Mouse (Mus musculus) heart, embryonic 11.5 days (tissue): Measurements from ENCODE around the gene Fbxw15. TPM values are rescaled to one million over a fixed set of nuclear protein-coding genes. Genes with fewer than 3 reads are reported as not detected.
"Not testable (repeated sequence)": the region's sequence is repeated elsewhere in the genome, so short reads cannot be mapped to it uniquely, and the experiment has no call there.

Experiments
- ATAC-seq: fragments of 200-750 bp; cut with Nextera tagmentation; replicated peaks from 2 replicates; pipeline ENCODE4 v1.8.0; 2017; ENCODE audit warnings: moderate library complexity; ENCODE audit not compliant: insufficient number of reproducible peaks, low FRiP score, low TSS enrichment
- H3K27ac ChIP-seq: fragments of 300-500 bp; sonication (generic); 2 replicates; pipeline ENCODE4 v1.5.1; 2014; ENCODE audit warnings: mild to moderate bottlenecking, low read depth, low read length
- H3K27me3 ChIP-seq: fragments of 300-500 bp; sonication (generic); 2 replicates; pipeline ENCODE4 v1.6.1; 2014; ENCODE audit warnings: mild to moderate bottlenecking, low read length, mixed read lengths; ENCODE audit not compliant: control insufficient read depth, insufficient read depth
- H3K36me3 ChIP-seq: fragments of 300-500 bp; sonication (generic); 2 replicates; pipeline ENCODE4 v1.6.1; 2014; ENCODE audit warnings: mild to moderate bottlenecking, low read length, moderate library complexity, mixed read lengths; ENCODE audit not compliant: control insufficient read depth, insufficient read depth
- H3K4me1 ChIP-seq: fragments of 300-500 bp; sonication (generic); 2 replicates; pipeline ENCODE4 v1.6.1; 2014; ENCODE audit warnings: low read length; ENCODE audit not compliant: control insufficient read depth, insufficient read depth
- H3K4me2 ChIP-seq: fragments of 300-500 bp; sonication (generic); 2 replicates; pipeline ENCODE4 v1.6.1; 2014; ENCODE audit warnings: mild to moderate bottlenecking, moderate library complexity
- H3K4me3 ChIP-seq: fragments of 300-500 bp; sonication (generic); 2 replicates; pipeline ENCODE4 v1.5.1; 2014; ENCODE audit warnings: low read depth, low read length
- H3K9ac ChIP-seq: fragments of 300-500 bp; sonication (generic); 2 replicates; pipeline ENCODE4 v1.6.1; 2014; ENCODE audit warnings: mild to moderate bottlenecking, low read depth, low read length, moderate library complexity
- H3K9me3 ChIP-seq: fragments of 300-500 bp; sonication (generic); replicated peaks from 2 replicates; pipeline ENCODE4 v1.6.1; 2016; ENCODE audit warnings: low read length; ENCODE audit not compliant: control insufficient read depth
- WGBS: fragments of 180-500 bp; shearing (Covaris S2); extraction: QIAGEN DNeasy Blood & Tissue Kit; methylation state at CpG from one replicate; pipeline ENCODE4 v1.1.7; 2014; ENCODE audit not compliant: insufficient replicate concordance; 5-methylcytosine and 5-hydroxymethylcytosine counted together
- polyA plus RNA-seq: library from polyadenylated mRNA; unstranded; fragments of >200 nt; fragmentation: Nextera tagmentation; extraction: Ambion mirVana; gene quantifications from 2 replicates; pipeline ENCODE4 v1.2.1, GENCODE M21; 2014

The Fbxw15 gene
- polyA plus RNA-seq, result not detected in 2 replicates

DNA sequence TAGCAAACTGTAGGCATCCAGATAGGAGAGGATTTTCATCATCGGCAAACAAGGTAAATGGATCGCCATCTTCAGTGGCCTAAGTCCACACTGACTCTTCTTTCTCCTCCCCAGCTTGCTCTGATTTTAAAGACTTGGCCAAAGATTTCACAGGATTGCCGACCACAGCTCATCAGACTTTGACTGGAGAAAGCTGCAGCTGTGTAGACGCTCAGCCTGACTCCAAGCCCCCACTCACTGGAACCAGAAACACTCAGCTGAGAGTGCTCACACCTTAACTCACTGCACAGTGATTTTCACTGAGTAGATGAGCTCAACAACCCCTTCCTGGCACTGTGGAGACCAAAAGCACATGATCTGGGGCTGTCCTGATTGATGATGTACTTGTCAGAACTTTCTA is at the start of gene Fbxw15:
Gene Fbxw15 (minus strand): TSS at position 101 of the 400 bp plus-strand sequence.
- not testable (repeated sequence) for H3K4me1 ChIP-seq, H3K9ac ChIP-seq, H3K27ac ChIP-seq, ATAC-seq, H3K36me3 ChIP-seq, H3K4me2 ChIP-seq, H3K4me3 ChIP-seq, H3K9me3 ChIP-seq, H3K27me3 ChIP-seq
- 85% methylated on average over 4 of the region's 4 CpGs for WGBS

DNA sequence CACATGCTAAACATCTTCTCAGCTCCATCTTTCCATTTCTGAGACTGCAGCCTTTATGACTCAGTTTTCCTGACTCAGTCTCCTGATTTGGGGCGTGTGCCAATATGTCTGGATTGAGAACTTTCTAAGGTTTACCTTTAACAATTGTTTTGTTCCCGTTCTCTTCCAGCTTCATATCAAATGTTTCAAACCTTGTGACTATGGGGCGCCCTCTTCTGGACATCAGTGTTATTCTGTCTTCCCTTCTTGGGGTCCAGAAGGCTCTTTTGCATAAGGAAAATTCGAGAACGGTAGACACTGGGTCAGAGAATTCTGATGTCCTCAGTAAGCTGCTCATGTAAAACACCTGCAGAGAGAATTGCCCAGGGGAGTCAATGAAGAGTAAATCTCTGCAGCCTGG is 38.8 kb upstream of the Fbxw15 start:
- H3K4me2 ChIP-seq, H3K4me3 ChIP-seq, H3K27me3 ChIP-seq, H3K9ac ChIP-seq, H3K27ac ChIP-seq, H3K36me3 ChIP-seq, H3K9me3 ChIP-seq, H3K4me1 ChIP-seq, ATAC-seq: not testable (repeated sequence)
- 36% methylated on average over 5 of the region's 5 CpGs for WGBS

DNA sequence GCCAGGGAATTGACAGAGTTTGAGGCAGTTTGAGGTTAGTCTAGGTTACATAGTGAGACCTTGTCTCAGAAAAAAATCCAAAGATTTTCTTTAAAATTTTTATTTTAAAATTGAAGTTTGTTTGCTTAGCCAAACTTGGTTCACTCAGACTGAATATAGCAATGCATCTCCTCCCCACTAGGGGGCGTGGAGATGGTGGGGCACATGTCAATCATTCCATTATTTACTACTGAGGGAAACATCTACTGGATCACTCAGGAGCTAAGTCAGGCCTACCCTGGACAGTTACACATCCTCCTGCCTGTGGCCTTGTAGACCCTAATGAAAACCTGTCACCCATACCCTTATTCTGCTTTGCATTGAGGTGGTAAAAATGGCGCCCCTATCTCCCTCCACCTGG is 34.1 kb upstream of the Fbxw15 start:
- ATAC-seq, H3K27me3 ChIP-seq, H3K36me3 ChIP-seq, H3K4me1 ChIP-seq, H3K9me3 ChIP-seq, H3K4me2 ChIP-seq, H3K4me3 ChIP-seq, H3K27ac ChIP-seq, H3K9ac ChIP-seq: not testable (repeated sequence)
- WGBS, result 52% methylated on average over 2 of the region's 2 CpGs

DNA sequence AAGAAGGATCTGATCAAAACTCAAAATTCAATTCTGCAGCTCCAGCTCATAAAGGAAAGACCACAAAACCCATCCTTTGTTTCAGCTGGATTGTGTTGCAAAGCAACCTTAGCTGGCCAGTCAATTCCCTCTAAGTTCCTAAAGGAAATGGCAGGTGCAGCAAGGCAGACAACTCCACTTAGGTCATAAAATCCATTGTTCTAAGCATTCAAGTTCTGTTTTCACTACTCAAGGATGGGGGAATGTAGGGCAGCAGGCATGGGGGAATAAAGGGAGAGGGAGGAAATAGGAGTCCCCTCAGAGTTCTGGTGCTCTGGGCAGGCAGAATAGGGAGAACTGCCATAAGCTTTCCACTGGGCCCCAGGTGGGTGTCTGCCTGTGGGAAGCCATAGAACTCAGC is 29.2 kb upstream of the Fbxw15 start:
- ATAC-seq, result no peak
- H3K27ac ChIP-seq, result no peak overlapping the region
- H3K9ac ChIP-seq, result no peak overlapping the region
- no peaks in the 10 kb centered on the region for H3K27me3 ChIP-seq
- H3K9me3 ChIP-seq, result peaks cover 3% of the 10 kb centered on the region; the same call in 1 of the 2 replicates
- no peaks in the 10 kb centered on the region for H3K4me1 ChIP-seq
- H3K4me2 ChIP-seq, result no peak overlapping the region
- H3K4me3 ChIP-seq, result no peak overlapping the region
- H3K36me3 ChIP-seq, result no peaks in the 10 kb centered on the region

DNA sequence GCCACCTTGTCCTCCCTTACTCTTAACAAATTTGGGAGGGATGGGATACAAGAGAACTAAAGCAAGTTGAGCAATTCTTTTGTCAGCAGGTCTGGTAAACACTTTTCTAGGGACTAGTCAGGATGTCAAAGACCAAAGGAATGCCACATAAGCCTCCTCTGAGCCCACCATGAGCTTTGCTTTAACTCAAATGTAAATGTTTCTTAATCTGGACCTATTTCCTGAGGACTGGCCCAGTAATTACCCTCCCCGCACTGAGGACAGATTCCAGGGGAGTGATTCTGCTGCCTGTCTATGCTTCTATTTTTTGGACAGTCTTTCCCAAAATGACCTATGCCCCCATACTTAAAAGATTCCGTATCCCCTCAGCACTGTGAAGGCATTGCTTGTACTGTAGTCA is 26.8 kb upstream of the Fbxw15 start:
- Histone ChIP-seq H3K9ac (no peak overlapping the region), H3K4me3 (no peak overlapping the region), H3K27ac (no peak overlapping the region), H3K36me3 (no peaks in the 10 kb centered on the region), H3K4me2 (no peak overlapping the region), H3K4me1 (no peaks in the 10 kb centered on the region), H3K9me3 (peaks cover 3% of the 10 kb centered on the region; the same call in 1 of the 2 replicates), H3K27me3 (no peaks in the 10 kb centered on the region)
- 78% methylated on average over 2 of the region's 2 CpGs for WGBS
- no peak for ATAC-seq

DNA sequence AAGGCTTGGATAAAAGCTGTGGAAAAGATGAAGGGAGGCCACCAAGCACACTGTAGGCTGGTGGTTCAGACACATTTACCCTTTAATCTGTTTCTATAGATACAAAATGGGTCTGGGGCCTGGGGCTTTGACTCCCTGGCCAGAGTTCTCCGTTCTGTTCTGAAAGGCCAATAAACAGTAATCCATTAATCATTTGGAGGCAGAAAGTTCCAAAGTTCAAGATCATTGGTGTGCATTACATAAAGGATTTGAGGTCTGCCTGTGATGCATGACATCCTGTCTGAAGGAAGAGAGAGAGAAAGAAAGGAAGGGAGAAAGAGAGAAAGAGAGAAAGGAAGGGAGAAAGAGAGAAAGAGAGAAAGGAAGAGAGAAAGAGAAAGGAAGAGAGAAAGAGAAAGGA is 2.5 kb downstream of the Fbxw15 start:
- Histone ChIP-seq H3K36me3 (no peaks in the 10 kb centered on the region), H3K4me2 (no peak overlapping the region), H3K27ac (no peak overlapping the region), H3K4me1 (no peaks in the 10 kb centered on the region), H3K27me3 (no peaks in the 10 kb centered on the region), H3K9me3 (no peaks in the 10 kb centered on the region), H3K4me3 (no peak overlapping the region), H3K9ac (no peak overlapping the region)
- WGBS, result 65% methylated on average over 1 of the region's 1 CpGs
- ATAC-seq, result no peak

DNA sequence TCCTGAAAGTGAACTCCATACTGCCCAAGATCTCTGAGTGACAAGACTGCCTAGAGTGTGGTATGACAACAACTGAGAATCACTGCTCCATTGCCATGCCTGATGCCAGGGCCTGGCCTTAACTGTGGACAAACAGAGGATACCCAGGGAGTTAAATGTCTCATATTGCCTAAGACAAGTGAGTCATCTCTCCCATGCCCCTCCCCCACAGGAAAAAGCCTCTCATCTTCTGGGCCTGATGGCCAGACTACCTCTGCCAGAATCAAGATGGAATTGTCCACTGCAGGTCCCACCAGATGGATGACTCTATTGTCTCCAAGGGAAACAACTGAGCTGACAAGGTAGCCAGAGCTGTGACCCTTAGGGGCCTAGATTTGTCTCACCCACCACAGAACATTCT is 6.0 kb downstream of the Fbxw15 start:
- H3K27ac ChIP-seq, H3K9ac ChIP-seq, H3K4me3 ChIP-seq, H3K36me3 ChIP-seq, H3K9me3 ChIP-seq, H3K27me3 ChIP-seq, ATAC-seq, H3K4me1 ChIP-seq, H3K4me2 ChIP-seq: not testable (repeated sequence)

DNA sequence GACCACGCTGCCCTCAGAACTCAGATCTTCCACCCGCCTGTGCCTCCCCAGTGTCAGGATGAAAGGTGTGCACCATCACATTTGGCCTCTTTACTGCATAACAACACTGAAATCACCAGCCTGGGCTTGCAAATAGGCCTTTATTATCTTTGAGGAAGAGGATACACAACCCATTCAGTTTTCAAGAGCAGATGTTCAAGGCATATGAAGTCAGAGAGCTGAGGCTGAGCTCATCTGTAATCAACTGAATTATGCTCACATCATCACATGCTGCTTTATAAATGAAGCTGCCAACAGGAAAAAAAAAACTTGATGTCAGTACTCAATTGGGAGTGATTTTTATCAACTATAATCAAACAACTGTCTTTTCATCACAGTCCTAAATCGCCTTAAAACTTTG is 15.6 kb downstream of the Fbxw15 start:
- Histone ChIP-seq H3K36me3 (no peaks in the 10 kb centered on the region), H3K4me1 (no peaks in the 10 kb centered on the region), H3K4me2 (no peak overlapping the region), H3K27me3 (no peaks in the 10 kb centered on the region), H3K9me3 (no peaks in the 10 kb centered on the region), H3K4me3 (no peak overlapping the region), H3K9ac (no peak overlapping the region), H3K27ac (no peak overlapping the region)
- 54% methylated on average over 3 of the region's 3 CpGs for WGBS
- ATAC-seq, result no peak

DNA sequence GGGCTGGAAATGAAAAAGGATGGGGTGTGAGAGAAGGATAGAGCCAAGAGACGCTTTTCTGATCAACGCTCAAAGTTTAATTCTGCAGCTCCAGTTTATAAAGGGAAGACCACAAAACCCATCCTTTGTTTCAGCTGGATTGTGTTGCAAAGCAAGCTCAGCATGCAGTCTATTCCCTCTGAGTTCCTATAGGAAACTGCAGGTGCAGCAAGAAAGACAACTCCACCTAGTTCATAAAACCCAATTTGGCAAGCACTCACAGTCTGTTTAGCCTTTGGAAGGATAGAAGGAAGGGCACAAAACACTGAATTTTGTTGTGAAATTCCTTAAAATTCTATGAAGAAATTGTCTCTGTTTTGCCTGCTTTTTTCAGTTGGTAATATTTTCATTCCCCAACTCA is 18.4 kb downstream of the Fbxw15 start:
- not testable (repeated sequence) for H3K4me2 ChIP-seq, H3K9ac ChIP-seq, H3K9me3 ChIP-seq, H3K4me1 ChIP-seq, H3K36me3 ChIP-seq, ATAC-seq, H3K27me3 ChIP-seq, H3K27ac ChIP-seq, H3K4me3 ChIP-seq
- 32% methylated on average over 2 of the region's 2 CpGs for WGBS
